Mouse (Mus musculus): ENCODE results near the gene Isoc2a.

GRCm38 (mm10) chr7:4933103-4933502, 56.1 kb downstream of the Isoc2a start:
- TF ChIP-seq CTCF (IDR thresholded peaks at IDR 0.05; ENCODE audit: insufficient read depth, low read depth, low read length) (no peak), POLR2A (IDR thresholded peaks at IDR 0.05; ENCODE audit: insufficient read depth, low read depth, low read length) (no peak)

Data from olfactory bulb, adult 2 months (tissue).